Mouse (Mus musculus) hindbrain, embryonic 11.5 days (tissue): ENCODE results near the gene St6galnac3. TPM values are rescaled to one million over a fixed set of nuclear protein-coding genes. Genes with fewer than 3 reads are reported as not detected.
A peak's percentile ranks its signal among the peaks of the same experiment; 100 is the strongest.

Source experiments
- ATAC-seq: fragments of 200-750 bp; cut with Nextera tagmentation; 2 replicates; pipeline ENCODE4 v1.8.0; 2017; ENCODE audit warnings: mild to moderate bottlenecking, moderate TSS enrichment, moderate library complexity; ENCODE audit not compliant: low FRiP score
- DNase-seq: peaks from one replicate; pipeline ENCODE4 v3.0.0-alpha.2; 2015; ENCODE audit warnings: low spot score
- H3K27ac ChIP-seq: fragments of 300-500 bp; sonication (generic); 2 replicates; pipeline ENCODE4 v1.5.1; 2014; ENCODE audit warnings: mild to moderate bottlenecking, low read depth, low read length
- H3K27me3 ChIP-seq: fragments of 300-500 bp; sonication (generic); 2 replicates; pipeline ENCODE4 v1.6.1; 2014; ENCODE audit warnings: mild to moderate bottlenecking, low read length, moderate library complexity, mixed read lengths; ENCODE audit not compliant: control insufficient read depth, insufficient read depth
- H3K36me3 ChIP-seq: fragments of 300-500 bp; sonication (generic); 2 replicates; pipeline ENCODE4 v1.6.1; 2014; ENCODE audit warnings: mild to moderate bottlenecking, low read length, moderate library complexity, mixed read lengths; ENCODE audit not compliant: control insufficient read depth, insufficient read depth
- H3K4me1 ChIP-seq: fragments of 300-500 bp; sonication (generic); replicated peaks from 2 replicates; pipeline ENCODE4 v1.6.1; 2014; ENCODE audit warnings: low read length, mixed read lengths; ENCODE audit not compliant: control insufficient read depth, insufficient read depth
- H3K4me2 ChIP-seq: fragments of 300-500 bp; sonication (generic); replicated peaks from 2 replicates; pipeline ENCODE4 v1.6.1; 2014; ENCODE audit warnings: mild to moderate bottlenecking, low read depth, low read length
- H3K4me3 ChIP-seq: fragments of 300-500 bp; sonication (generic); 2 replicates; pipeline ENCODE4 v1.5.1; 2014; ENCODE audit warnings: low read depth, low read length
- H3K9ac ChIP-seq: fragments of 300-500 bp; sonication (generic); 2 replicates; pipeline ENCODE4 v1.6.1; 2014; ENCODE audit warnings: low read depth, low read length
- H3K9me3 ChIP-seq: fragments of 300-500 bp; sonication (generic); 2 replicates; pipeline ENCODE4 v1.6.1; 2016; ENCODE audit warnings: low read length; ENCODE audit not compliant: control insufficient read depth
- WGBS: fragments of 180-500 bp; shearing (Covaris S2); extraction: QIAGEN DNeasy Blood & Tissue Kit; methylation state at CpG from one replicate; pipeline ENCODE4 v1.1.7; 2014; 5-methylcytosine and 5-hydroxymethylcytosine counted together
- polyA plus RNA-seq: library from polyadenylated mRNA; unstranded; fragments of >200 nt; fragmentation: Nextera tagmentation; extraction: Ambion mirVana; gene quantifications from 2 replicates; pipeline ENCODE4 v1.2.1, GENCODE M21; 2014

Gene St6galnac3
- polyA plus RNA-seq, 1 experiment from 2014 or later, result 34.8 TPM

DNA sequence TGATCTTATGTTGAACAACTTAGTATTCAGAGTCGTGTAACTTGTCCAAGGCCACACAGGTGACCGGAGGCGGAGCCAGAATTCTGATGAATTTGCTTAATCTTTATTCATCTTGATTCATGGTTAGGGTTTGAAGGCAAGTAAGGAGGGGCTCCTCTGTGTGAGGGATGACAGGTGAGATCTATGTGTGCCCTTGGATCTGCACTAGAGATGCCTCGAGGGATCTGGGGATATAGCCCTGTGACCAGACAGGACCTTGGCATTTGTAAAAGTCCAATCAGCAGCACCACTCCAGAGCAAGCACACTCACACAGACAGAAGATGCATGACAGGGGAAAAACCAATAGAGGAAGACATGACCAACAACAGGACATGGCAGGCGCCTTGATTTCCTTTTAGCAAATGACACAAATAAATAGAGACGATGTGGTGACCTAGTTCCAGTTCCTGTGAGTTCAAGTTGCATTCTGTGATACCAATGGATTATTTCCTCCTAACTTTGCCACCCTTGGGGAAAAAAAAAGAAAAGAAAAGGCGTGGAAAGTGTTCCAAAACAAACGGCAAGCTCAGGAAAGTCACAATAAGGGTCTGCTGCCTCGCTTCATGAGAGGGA, 1.4 kb downstream of the St6galnac3 start:
- no peak overlapping the region for H3K4me3 ChIP-seq
- DNase-seq (no peak), ATAC-seq (no peak)
- WGBS, result 79% methylated on average over 9 of the region's 9 CpGs
- H3K9me3 ChIP-seq, result no peaks in the 10 kb centered on the region
- H3K9ac ChIP-seq, result no peak overlapping the region
- H3K36me3 ChIP-seq, result no peaks in the 10 kb centered on the region
- H3K4me1 ChIP-seq, result no peaks in the 10 kb centered on the region; the same call in 1 of the 2 replicates
- H3K27me3 ChIP-seq, result no peaks in the 10 kb centered on the region
- H3K4me2 ChIP-seq, result peak overlapping the region; percentile 84
- no peak overlapping the region for H3K27ac ChIP-seq

GRCm38 (mm10) chr3:153721525-153721924, 3.4 kb downstream of the St6galnac3 start:
- no peaks in the 10 kb centered on the region for H3K36me3 ChIP-seq
- WGBS, result 90% methylated on average over 16 of the region's 16 CpGs
- no peak overlapping the region for H3K9ac ChIP-seq
- H3K4me1 ChIP-seq, result no peaks in the 10 kb centered on the region; the same call in 1 of the 2 replicates
- H3K27ac ChIP-seq, result no peak overlapping the region
- no peak overlapping the region for H3K4me2 ChIP-seq
- no peak for DNase-seq
- H3K9me3 ChIP-seq, result no peaks in the 10 kb centered on the region
- no peak overlapping the region for H3K4me3 ChIP-seq
- H3K27me3 ChIP-seq, result no peaks in the 10 kb centered on the region
- no peak for ATAC-seq

GRCm38 (mm10) chr3:153720922-153721321, 4.1 kb downstream of the St6galnac3 start:
- no peak overlapping the region for H3K4me2 ChIP-seq
- no peak for DNase-seq
- H3K27ac ChIP-seq, result no peak overlapping the region
- H3K9ac ChIP-seq, result no peak overlapping the region
- no peaks in the 10 kb centered on the region for H3K36me3 ChIP-seq
- no peaks in the 10 kb centered on the region; the same call in 1 of the 2 replicates for H3K4me1 ChIP-seq
- H3K4me3 ChIP-seq, result no peak overlapping the region
- 72% methylated on average over 4 of the region's 4 CpGs for WGBS
- no peaks in the 10 kb centered on the region for H3K27me3 ChIP-seq
- H3K9me3 ChIP-seq, result no peaks in the 10 kb centered on the region
- ATAC-seq, result no peak

GRCm38 (mm10) chr3:153720296-153720695, 4.7 kb downstream of the St6galnac3 start:
- Histone ChIP-seq H3K4me2 (no peak overlapping the region), H3K4me3 (no peak overlapping the region), H3K9me3 (no peaks in the 10 kb centered on the region), H3K36me3 (no peaks in the 10 kb centered on the region), H3K27ac (no peak overlapping the region), H3K9ac (no peak overlapping the region), H3K4me1 (no peaks in the 10 kb centered on the region; the same call in 1 of the 2 replicates), H3K27me3 (no peaks in the 10 kb centered on the region)
- no peak for DNase-seq
- ATAC-seq, result no peak
- 61% methylated on average over 3 of the region's 3 CpGs for WGBS

GRCm38 (mm10) chr3:153719256-153719970, 5.6 kb downstream of the St6galnac3 start:
- Histone ChIP-seq H3K27ac (no peak overlapping the region), H3K27me3 (no peaks in the 10 kb centered on the region), H3K36me3 (no peaks in the 10 kb centered on the region), H3K9me3 (no peaks in the 10 kb centered on the region), H3K4me3 (no peak overlapping the region), H3K4me2 (no peak overlapping the region), H3K9ac (no peak overlapping the region), H3K4me1 (no peaks in the 10 kb centered on the region; the same call in 1 of the 2 replicates)
- ATAC-seq (0 out of 2 replicates have a peak, but pooled peaks have one; percentile 51), DNase-seq (no peak)
- 71% methylated on average over 9 of the region's 9 CpGs for WGBS

DNA sequence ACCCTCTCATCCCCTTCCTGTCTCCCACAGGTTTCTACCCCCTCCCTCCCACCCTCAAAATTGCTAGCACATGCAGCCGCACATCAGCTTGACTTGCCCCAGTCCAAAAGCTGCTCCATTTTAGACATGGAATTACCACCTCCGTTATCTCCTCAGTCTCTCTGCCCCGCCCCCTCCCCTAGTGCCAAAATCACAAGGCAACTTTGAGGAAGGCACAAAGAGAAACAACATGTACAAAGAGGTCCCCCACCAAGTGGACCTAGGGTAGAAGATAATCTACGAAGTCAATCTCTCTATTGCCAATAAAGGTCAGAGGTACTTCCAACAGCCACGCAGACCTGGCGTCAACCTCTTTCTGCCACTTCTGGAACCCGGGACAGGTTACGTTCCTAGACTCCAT, 6.2 kb downstream of the St6galnac3 start:
- no peak for ATAC-seq
- H3K27me3 ChIP-seq, result no peaks in the 10 kb centered on the region
- H3K27ac ChIP-seq, result no peak overlapping the region
- H3K4me2 ChIP-seq, result no peak overlapping the region
- H3K9ac ChIP-seq, result no peak overlapping the region
- no peaks in the 10 kb centered on the region for H3K4me1 ChIP-seq
- H3K9me3 ChIP-seq, result peaks cover 2% of the 10 kb centered on the region; the same call in 1 of the 2 replicates
- 68% methylated on average over 8 of the region's 8 CpGs for WGBS
- H3K36me3 ChIP-seq, result no peaks in the 10 kb centered on the region
- H3K4me3 ChIP-seq, result no peak overlapping the region
- no peak for DNase-seq

DNA sequence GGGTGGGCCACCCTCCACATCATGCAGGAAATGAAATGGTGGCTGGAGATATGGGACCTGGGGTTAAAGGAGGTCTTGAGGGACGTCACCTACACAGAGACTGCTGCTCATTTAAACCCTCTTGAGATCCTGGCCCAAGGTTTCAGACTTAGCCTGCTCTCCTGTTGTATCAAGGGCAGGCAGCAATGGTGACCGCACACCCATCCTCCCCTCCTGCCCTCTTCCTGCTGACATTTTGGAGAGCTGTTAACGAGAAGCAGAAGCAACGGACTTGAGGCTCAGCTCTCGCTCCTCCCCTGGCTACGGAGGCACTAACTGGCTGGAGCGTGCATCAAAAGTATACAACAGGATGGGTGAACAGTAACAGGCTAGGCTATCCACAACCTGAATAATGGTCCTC, 7.2 kb downstream of the St6galnac3 start:
- Histone ChIP-seq H3K4me2 (no peak overlapping the region), H3K27ac (no peak overlapping the region), H3K27me3 (no peaks in the 10 kb centered on the region), H3K4me3 (no peak overlapping the region), H3K36me3 (no peaks in the 10 kb centered on the region), H3K4me1 (no peaks in the 10 kb centered on the region), H3K9me3 (peaks cover 2% of the 10 kb centered on the region; the same call in 1 of the 2 replicates), H3K9ac (no peak overlapping the region)
- WGBS, result 77% methylated on average over 7 of the region's 7 CpGs
- ATAC-seq, result no peak
- no peak for DNase-seq

GRCm38 (mm10) chr3:153715646-153716045, 9.3 kb downstream of the St6galnac3 start:
- Histone ChIP-seq H3K36me3 (no peaks in the 10 kb centered on the region), H3K9ac (no peak overlapping the region), H3K4me3 (no peak overlapping the region), H3K4me2 (no peak overlapping the region), H3K4me1 (no peaks in the 10 kb centered on the region), H3K27me3 (no peaks in the 10 kb centered on the region), H3K27ac (no peak overlapping the region), H3K9me3 (peaks cover 2% of the 10 kb centered on the region; the same call in 1 of the 2 replicates)
- whole genome bisulfite sequencing, result 67% methylated on average over 7 of the region's 7 CpGs
- no peak for ATAC-seq
- no peak for DNase-seq

GRCm38 (mm10) chr3:153710545-153710944, 14.4 kb downstream of the St6galnac3 start:
- no peaks in the 10 kb centered on the region for H3K27me3 ChIP-seq

More at GRCm38 (mm10) chr3:153710545-153710944, 14.4 kb downstream of the St6galnac3 start:
- Histone ChIP-seq H3K4me1 (no peaks in the 10 kb centered on the region), H3K27ac (no peak overlapping the region), H3K4me3 (no peak overlapping the region), H3K9me3 (peaks cover 2% of the 10 kb centered on the region; the same call in 1 of the 2 replicates), H3K4me2 (no peak overlapping the region), H3K9ac (no peak overlapping the region), H3K36me3 (no peaks in the 10 kb centered on the region)
- ATAC-seq (no peak), DNase-seq (no peak)
- WGBS, result 67% methylated on average over 1 of the region's 1 CpGs
